Mouse (Mus musculus) C2C12 (cell line): ENCODE results near the gene Syce3. TPM values are rescaled to one million over a fixed set of nuclear protein-coding genes. Genes with fewer than 3 reads are reported as not detected.

Experiments used
- H3K27me3 ChIP-seq: one replicate; pipeline ENCODE4 v1.6.1; 2011; ENCODE audit not compliant: control insufficient read depth, insufficient read depth, insufficient read length
- H3K36me3 ChIP-seq: one replicate; pipeline ENCODE4 v1.6.1; 2011; ENCODE audit not compliant: control insufficient read depth, insufficient read depth
- H3K4me3 ChIP-seq: one replicate; pipeline ENCODE4 v1.5.1; 2011; ENCODE audit warnings: mild to moderate bottlenecking, control low read depth; ENCODE audit not compliant: poor library complexity, insufficient read depth, severe bottlenecking
- H3K79me2 ChIP-seq: one replicate; pipeline ENCODE4 v1.6.1; 2011; ENCODE audit not compliant: control insufficient read depth, insufficient read depth
- H3K79me3 ChIP-seq: one replicate; pipeline ENCODE4 v1.6.1; 2011; ENCODE audit warnings: low read depth, control low read depth
- H3ac ChIP-seq: one replicate; pipeline ENCODE3; 2011; ENCODE audit warnings: low read depth; ENCODE audit not compliant: control insufficient read depth, insufficient read length
- CEBPB ChIP-seq: IDR thresholded peaks from one replicate; pipeline ENCODE4 v1.6.1; 2011; ENCODE audit warnings: low read depth, mild to moderate bottlenecking, control low read depth, moderate library complexity
- CTCF ChIP-seq: IDR thresholded peaks from one replicate; pipeline ENCODE4 v1.5.1; 2011; ENCODE audit not compliant: control insufficient read depth, insufficient read depth, insufficient read length
- FOSL1 ChIP-seq: IDR thresholded peaks from one replicate; pipeline ENCODE4 v1.8.0; 2011; ENCODE audit warnings: mild to moderate bottlenecking, low read length; ENCODE audit not compliant: poor library complexity, insufficient read depth, severe bottlenecking
- MAX ChIP-seq: IDR thresholded peaks from one replicate; pipeline ENCODE4 v1.6.1; 2011; ENCODE audit warnings: mild to moderate bottlenecking, control low read depth
- MYOD1 ChIP-seq: IDR thresholded peaks from one replicate; pipeline ENCODE4 v1.6.1; 2011; ENCODE audit warnings: low read depth; ENCODE audit not compliant: control insufficient read depth, insufficient read length
- MYOG ChIP-seq: IDR thresholded peaks from one replicate; pipeline ENCODE4 v1.6.1; 2011; ENCODE audit not compliant: control insufficient read depth, insufficient read length; ENCODE audit errors: extremely low read depth
- USF1 ChIP-seq: IDR thresholded peaks from one replicate; pipeline ENCODE4 v1.6.1; 2011; ENCODE audit warnings: low read depth, mild to moderate bottlenecking, control low read depth, moderate library complexity
- polyA plus RNA-seq: library from polyadenylated mRNA; unstranded; fragments of >200 nt; fragmentation: generic; extraction: Trizol; gene quantifications from one replicate; pipeline ENCODE4 v1.2.1, GENCODE M21; 2012; ENCODE audit warnings: missing spikeins

The Syce3 gene
- polyA plus RNA-seq, 1 experiment, result not detected

- H3K4me3 ChIP-seq, result no peak overlapping the region
- no peak for TF ChIP-seq MAX
- no peak for TF ChIP-seq FOSL1
- H3K79me2 ChIP-seq, result no peaks in the 10 kb centered on the region
- H3K79me3 ChIP-seq, result no peaks in the 10 kb centered on the region
- H3K36me3 ChIP-seq, result no peaks in the 10 kb centered on the region
- peaks cover 15% of the 10 kb centered on the region for H3K27me3 ChIP-seq
- no peak overlapping the region for H3ac ChIP-seq
Observed at GRCm38 (mm10) chr15:89406691-89407090, 3.6 kb downstream of the Syce3 start.

- Histone ChIP-seq H3K79me2 (no peaks in the 10 kb centered on the region), H3K27me3 (peaks cover 19% of the 10 kb centered on the region), H3K4me3 (no peak overlapping the region), H3ac (no peak overlapping the region), H3K79me3 (no peaks in the 10 kb centered on the region), H3K36me3 (no peaks in the 10 kb centered on the region)
- TF ChIP-seq USF1, result peak; percentile 33
- TF ChIP-seq FOSL1, result no peak
- TF ChIP-seq MYOG, result no peak
Observed at GRCm38 (mm10) chr15:89404831-89405623, 5.3 kb downstream of the Syce3 start.

- Histone ChIP-seq H3K79me2 (no peaks in the 10 kb centered on the region), H3K79me3 (no peaks in the 10 kb centered on the region), H3ac (no peak overlapping the region), H3K27me3 (peaks cover 29% of the 10 kb centered on the region), H3K4me3 (no peak overlapping the region), H3K36me3 (no peaks in the 10 kb centered on the region)
- TF ChIP-seq USF1 (no peak), FOSL1 (no peak), CEBPB (no peak), MYOD1 (no peak), CTCF (no peak), MYOG (no peak), MAX (no peak)
Observed at GRCm38 (mm10) chr15:89402471-89402870, 7.8 kb downstream of the Syce3 start.

GRCm38 (mm10) chr15:89399716-89400115, 10.6 kb downstream of the Syce3 start:
- no peaks in the 10 kb centered on the region for H3K79me3 ChIP-seq
- no peaks in the 10 kb centered on the region for H3K36me3 ChIP-seq
- no peak overlapping the region for H3ac ChIP-seq
- TF ChIP-seq MYOD1 (no peak), MAX (no peak), CEBPB (no peak), USF1 (no peak), MYOG (no peak)
- peaks cover 36% of the 10 kb centered on the region for H3K27me3 ChIP-seq
- no peaks in the 10 kb centered on the region for H3K79me2 ChIP-seq
- no peak overlapping the region for H3K4me3 ChIP-seq

GRCm38 (mm10) chr15:89398146-89398545, 12.2 kb downstream of the Syce3 start:
- peaks cover 31% of the 10 kb centered on the region for H3K27me3 ChIP-seq
- no peak overlapping the region for H3ac ChIP-seq
- no peaks in the 10 kb centered on the region for H3K79me2 ChIP-seq
- TF ChIP-seq CTCF (no peak), USF1 (no peak)
- no peak overlapping the region for H3K4me3 ChIP-seq
- no peaks in the 10 kb centered on the region for H3K79me3 ChIP-seq
- H3K36me3 ChIP-seq, result no peaks in the 10 kb centered on the region

GRCm38 (mm10) chr15:89396883-89397282, 13.4 kb downstream of the Syce3 start:
- Histone ChIP-seq H3K4me3 (no peak overlapping the region), H3K27me3 (peaks cover 39% of the 10 kb centered on the region), H3K79me3 (no peaks in the 10 kb centered on the region), H3ac (no peak overlapping the region), H3K79me2 (no peaks in the 10 kb centered on the region), H3K36me3 (no peaks in the 10 kb centered on the region)
- TF ChIP-seq USF1 (no peak), CTCF (no peak), MYOD1 (no peak), CEBPB (no peak), MYOG (no peak), FOSL1 (no peak), MAX (no peak)
